In genomic region chr15:25717006-25717405, GRCm38 (mm10) we compare ENCODE assay signal across 8 mouse cellular contexts.
DNase-seq lines count a peak whose midpoint lies in the region; ATAC-seq and TF ChIP-seq lines count a peak whose summit lies in the region.

No protein-coding gene starts in this region.

- TF ChIP-seq CTCF in liver, embryonic 14.5 days (IDR thresholded peaks at IDR 0.05; ENCODE audit: low read depth): peak; percentile 71

- H3K4me2 ChIP-seq in liver, embryonic 14.5 days (ENCODE audit: low read depth): no peak overlapping the region

- no peaks in the 10 kb centered on the region for H3K36me3 ChIP-seq in liver, embryonic 14.5 days (replicated peaks; ENCODE audit: control insufficient read depth, insufficient read depth, low read depth)

- no peak overlapping the region for H3K9ac ChIP-seq in liver, embryonic 14.5 days (replicated peaks)

- H3K4me1 ChIP-seq in liver, embryonic 14.5 days (replicated peaks; ENCODE audit: control insufficient read depth in 2 of 2, insufficient read depth in 2 of 2, low read length in 1 of 2): peaks cover 0 to 4% of the 10 kb centered on the region in 2 experiments; a peak in 2 of 4 replicates

- no peak for TF ChIP-seq EP300 in liver, embryonic 14.5 days (IDR thresholded peaks at IDR 0.05; ENCODE audit: low read depth)

- no peak overlapping the region for H3K4me3 ChIP-seq in liver, embryonic 14.5 days (ENCODE audit: insufficient read depth in 1 of 2, low read depth in 2 of 2, low read length in 2 of 2)

- no peak for ATAC-seq in liver, embryonic 14.5 days (ENCODE audit: insufficient read depth)

- no peaks in the 10 kb centered on the region for H3K9me3 ChIP-seq in liver, embryonic 14.5 days (ENCODE audit: control insufficient read depth, low read length)

- H3K27ac ChIP-seq in liver, embryonic 14.5 days: no peak overlapping the region

- DNase-seq in CD4-positive, CD25-positive, alpha-beta regulatory T cell, adult 2 months (ENCODE audit: low read depth, low spot score): peak; percentile 80
- peak; percentile 74 to 94 for DNase-seq in adrenal gland, adult (ENCODE audit: inconsistent age in 2 of 2, low spot score in 1 of 2)
- DNase-seq in embryo, embryonic 10 days (ENCODE audit: low spot score): peak; percentile 92
- peak; percentile 56 for DNase-seq in gastrocnemius, postnatal 25 days
- peak; percentile 87 for DNase-seq in kidney, postnatal 14 days
- DNase-seq in liver, embryonic 14.5 days (ENCODE audit: low read depth in 3 of 3, low spot score in 3 of 3): peak; percentile 20 to 38 (median 26)
- DNase-seq in right cerebral cortex, adult 18-20 months: peak; percentile 82
- DNase-seq in urinary bladder, postnatal 10 days (ENCODE audit: low spot score): peak; percentile 27

- 27% methylated on average over 3 of the region's 3 CpGs for WGBS in liver, embryonic 14.5 days (ENCODE audit: insufficient replicate concordance)

- H3K27me3 ChIP-seq in liver, embryonic 14.5 days (ENCODE audit: control insufficient read depth, insufficient read depth, low read length): no peaks in the 10 kb centered on the region

Comparison
In these comparisons a context has a peak if more than half of its experiments do, and no peak if none do; other contexts are left out.
1. DNase-seq: peak in every context shown above with its lines; median percentile 92 in embryo, embryonic 10 days; 87 in kidney, postnatal 14 days; 84 in adrenal gland, adult; 82 in right cerebral cortex, adult 18-20 months; 80 in CD4-positive, CD25-positive, alpha-beta regulatory T cell, adult 2 months; 56 in gastrocnemius, postnatal 25 days; 27 in urinary bladder, postnatal 10 days; 26 in liver, embryonic 14.5 days.